Mouse (Mus musculus): Measurements from ENCODE around the gene Trp53i13. TPM values are rescaled to one million over a fixed set of nuclear protein-coding genes. Genes with fewer than 3 reads are reported as not detected.

The Trp53i13 gene
- total RNA-seq, 4 experiments from 2014 or later: 10.5 to 12.4 (median 11.4) TPM

DNA sequence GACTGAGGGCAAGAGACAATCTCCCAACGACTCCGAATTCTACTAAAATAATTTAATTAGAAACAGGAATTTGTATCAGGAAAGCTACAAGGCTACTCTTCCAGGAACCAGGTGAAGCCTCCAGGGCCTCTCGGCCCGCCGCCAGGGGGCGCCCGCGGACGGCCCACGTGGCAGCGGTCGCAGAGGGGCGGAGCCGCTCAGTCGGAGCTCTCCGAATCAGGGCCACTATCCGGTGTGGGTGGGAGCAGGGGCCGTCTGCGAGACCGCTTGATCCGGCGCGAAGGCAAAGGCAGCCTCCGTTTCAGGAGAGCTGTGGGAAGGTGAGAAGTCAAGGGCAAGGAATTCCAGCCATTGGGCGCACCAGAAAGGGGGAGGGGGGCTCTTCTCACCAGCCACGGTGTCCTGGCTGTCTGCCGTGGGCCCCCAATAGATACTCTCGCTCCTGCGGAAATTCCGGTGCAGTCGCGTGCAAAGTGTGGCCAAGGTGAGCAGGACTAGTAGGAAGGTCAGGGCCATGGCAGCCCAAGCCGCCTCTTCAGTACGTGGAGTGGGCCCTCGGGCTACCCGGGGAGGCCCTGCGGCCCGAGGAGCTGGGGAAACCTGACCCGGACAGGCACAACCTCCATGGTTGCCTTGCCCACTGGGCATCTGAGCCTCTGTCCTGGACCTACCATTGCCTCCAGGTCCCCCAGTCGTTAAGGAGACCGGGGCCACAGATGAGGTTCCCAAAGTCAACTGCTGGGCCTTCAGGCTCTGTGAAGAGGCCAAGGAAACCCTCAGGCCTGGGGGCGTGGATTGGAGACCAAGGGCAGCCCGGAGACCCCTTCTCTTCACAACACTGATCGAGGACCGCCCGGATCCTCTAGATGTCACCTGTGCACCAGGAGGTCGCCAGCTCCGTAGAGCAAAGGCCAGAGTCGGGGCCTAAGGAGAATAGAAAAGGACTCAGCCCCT is 7.4 kb downstream of the Trp53i13 start:
- DNase-seq (ENCODE audit: low spot score): peak; percentile 77

- no peak for DNase-seq (ENCODE audit: low spot score)
Observed at GRCm38 (mm10) chr11:77507426-77507825, 8.4 kb downstream of the Trp53i13 start.

DNA sequence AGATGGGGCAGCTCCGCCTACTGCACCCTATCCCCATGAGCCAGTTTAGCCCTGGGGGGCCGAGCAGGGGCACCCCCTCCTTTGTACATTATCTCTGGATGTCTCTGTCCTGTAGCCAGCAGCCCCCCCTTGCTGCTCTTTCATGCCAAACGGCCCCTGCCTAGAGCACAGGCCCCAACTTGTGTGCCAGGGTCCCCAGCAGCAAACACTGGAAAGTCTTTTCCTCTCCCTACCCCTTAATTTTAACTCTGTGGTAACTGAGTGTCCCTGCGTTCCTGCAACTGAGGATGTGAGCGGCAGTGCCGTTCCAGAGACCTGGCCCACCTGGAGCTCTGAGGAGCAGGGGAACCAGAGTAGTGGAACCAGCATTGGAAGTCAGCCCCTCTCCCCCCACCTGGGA is 8.8 kb downstream of the Trp53i13 start:
- no peak for DNase-seq (ENCODE audit: low spot score)

- DNase-seq (ENCODE audit: low spot score): no peak
Observed at GRCm38 (mm10) chr11:77506273-77506672, 9.5 kb downstream of the Trp53i13 start.

DNA sequence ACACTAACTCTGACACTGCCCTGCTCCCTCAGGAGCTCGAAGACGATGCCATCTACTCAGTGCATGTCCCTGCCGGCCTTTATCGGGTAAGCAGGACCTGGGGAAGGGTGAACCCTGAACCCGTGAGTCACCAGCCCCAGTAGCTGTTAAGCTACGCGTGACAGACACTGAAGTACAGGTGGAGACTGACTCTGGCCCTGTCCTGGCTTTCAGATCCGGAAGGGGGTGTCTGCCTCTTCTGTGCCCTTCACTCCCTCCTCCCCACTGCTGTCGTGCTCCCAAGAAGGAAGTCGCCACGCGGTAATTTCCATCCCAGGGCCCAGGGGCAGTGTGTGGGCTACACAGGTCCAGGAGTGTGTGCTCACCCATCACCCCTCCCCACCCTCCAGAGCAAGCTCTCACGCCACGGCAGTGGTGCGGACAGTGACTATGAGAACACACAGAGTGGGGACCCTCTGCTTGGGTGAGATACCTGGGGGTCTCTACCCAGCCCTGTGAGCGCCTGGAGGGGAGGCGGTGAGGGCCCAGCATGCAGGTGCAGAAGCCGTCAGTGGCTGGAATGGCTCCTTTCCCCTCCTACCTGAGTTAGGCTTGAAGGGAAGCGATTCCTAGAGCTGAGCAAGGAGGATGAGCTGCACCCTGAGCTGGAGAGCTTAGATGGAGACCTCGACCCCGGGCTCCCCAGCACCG is 10.3 kb downstream of the Trp53i13 start:
- no peak for DNase-seq (ENCODE audit: low spot score)

DNA sequence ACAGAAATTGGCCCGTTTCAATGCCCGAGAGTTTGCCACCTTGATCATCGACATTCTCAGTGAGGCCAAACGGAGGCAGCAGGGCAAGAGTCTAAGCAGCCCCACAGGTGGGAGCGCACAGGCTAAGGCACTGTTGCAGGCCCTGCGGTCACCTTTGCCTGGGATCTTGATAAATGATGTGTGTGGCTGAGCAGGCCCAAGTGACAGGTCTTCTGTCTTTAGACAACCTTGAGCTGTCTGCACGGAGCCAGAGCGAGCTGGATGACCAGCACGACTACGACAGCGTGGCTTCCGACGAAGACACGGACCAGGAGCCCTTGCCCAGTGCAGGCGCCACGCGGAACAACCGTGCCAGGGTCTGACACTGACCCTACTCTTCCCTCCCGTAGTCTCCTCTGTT is 11.4 kb downstream of the Trp53i13 start:
- no peak for DNase-seq (ENCODE audit: low spot score)

- no peak for DNase-seq (ENCODE audit: low spot score)
Observed at GRCm38 (mm10) chr11:77503511-77503910, 12.3 kb downstream of the Trp53i13 start.

DNA sequence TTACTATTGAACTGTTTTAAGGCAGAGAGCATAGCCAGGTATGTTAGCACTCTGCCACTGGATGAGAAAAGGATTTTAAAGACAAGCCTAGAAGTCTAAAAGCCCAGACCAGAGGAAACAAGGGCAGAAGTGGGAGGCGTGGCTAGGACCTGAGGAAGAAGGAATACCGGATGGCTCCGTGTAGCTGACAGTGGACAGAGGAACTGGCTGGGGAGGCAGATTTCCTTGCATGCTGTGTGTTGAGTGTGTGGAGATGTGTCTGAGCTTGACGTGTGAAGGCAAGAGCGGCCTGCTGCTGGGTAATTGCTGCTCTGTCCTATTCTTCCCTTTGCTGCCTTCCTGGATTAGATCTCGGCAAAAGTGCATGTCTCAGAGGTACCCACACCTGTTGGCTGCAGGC is 13.3 kb downstream of the Trp53i13 start:
- no peak for DNase-seq (ENCODE audit: low spot score)

DNA sequence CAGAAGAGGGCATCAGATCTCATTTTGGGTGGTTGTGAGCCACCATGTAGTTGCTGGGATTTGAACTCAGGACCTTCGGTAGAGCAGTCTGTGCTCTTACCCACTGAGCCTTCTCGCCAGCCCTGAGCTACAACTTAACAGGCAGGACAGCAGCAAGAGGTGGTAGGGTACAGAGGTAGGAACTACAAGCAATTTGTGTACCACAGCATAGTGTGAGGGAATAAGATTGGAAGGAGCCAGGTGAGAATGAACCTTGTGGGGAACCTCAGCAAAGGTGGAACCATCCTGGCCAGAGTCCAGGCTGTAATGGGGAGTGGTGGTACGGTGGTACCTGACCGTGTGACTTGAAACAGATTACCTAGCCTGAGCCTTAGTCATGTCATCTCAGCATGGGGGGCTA is 13.8 kb downstream of the Trp53i13 start:
- DNase-seq (ENCODE audit: low spot score): no peak

- DNase-seq (ENCODE audit: low spot score): peak; percentile 74
Observed at GRCm38 (mm10) chr11:77501392-77501791, 14.4 kb downstream of the Trp53i13 start.

- no peak for DNase-seq (ENCODE audit: low spot score)
Observed at GRCm38 (mm10) chr11:77500361-77501325, 15.1 kb downstream of the Trp53i13 start.

DNA sequence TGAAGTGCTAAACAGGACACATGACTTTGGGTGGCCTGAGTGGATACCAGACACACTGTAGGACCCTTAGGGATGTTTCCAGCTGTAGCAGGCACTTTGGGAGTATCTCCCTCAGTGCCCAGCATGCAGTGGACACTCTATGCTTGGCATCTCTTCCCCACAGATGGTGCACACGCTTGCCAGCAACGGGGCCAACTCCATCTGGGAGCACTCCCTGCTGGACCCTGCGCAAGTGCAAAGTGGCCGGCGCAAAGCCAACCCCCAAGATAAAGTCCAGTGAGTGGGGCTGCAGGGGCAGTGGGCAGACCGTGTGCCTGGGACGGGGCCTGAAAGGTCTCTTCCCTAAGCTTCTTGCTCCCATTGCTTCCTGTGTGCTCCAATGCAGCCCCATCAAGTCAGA is 16.4 kb downstream of the Trp53i13 start:
- DNase-seq (ENCODE audit: low spot score): no peak

DNA sequence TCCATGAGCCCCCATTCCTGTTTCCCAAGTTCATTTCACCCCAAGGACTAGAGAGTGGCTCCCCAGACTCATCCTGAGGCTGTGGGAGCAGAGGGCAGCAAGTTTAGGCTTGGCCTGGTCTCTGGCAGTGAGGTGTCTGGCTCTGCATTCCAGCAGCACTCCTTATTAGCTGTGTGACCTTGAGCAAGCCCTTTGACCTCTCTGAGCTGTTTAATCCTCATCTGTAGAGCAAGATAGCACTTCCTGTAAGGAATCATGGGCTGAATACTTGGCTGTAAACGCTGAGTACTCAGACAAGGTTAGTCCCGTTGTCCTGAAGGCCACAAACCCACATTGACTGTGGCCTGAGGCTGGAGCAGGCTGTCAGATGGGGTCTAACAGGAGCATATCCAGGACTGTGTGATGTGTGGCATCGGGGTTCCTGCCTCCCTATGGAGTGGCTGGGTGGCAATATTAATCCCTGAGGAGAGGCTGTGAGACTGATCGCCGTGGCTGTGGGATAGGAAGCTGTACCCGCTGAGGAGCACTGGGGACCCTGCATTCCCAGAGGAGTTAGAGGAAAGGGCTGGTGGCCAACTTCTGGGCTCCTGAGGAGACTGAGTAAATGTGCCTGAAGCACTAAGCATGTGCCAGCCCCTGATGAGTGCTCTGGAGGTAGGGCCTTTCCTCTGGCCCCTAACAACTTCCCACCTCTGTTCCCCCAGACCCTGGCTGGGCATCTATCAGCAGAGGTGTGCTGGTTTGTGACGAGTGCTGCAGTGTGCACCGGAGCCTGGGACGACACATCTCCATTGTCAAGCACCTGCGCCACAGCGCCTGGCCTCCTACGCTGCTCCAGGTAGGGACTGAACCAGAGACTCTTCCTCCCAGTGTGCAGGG is 17.3 kb downstream of the Trp53i13 start:
- no peak for DNase-seq (ENCODE audit: low spot score)

- DNase-seq (ENCODE audit: low spot score): no peak
Observed at GRCm38 (mm10) chr11:77497851-77498250, 17.9 kb downstream of the Trp53i13 start.

DNA sequence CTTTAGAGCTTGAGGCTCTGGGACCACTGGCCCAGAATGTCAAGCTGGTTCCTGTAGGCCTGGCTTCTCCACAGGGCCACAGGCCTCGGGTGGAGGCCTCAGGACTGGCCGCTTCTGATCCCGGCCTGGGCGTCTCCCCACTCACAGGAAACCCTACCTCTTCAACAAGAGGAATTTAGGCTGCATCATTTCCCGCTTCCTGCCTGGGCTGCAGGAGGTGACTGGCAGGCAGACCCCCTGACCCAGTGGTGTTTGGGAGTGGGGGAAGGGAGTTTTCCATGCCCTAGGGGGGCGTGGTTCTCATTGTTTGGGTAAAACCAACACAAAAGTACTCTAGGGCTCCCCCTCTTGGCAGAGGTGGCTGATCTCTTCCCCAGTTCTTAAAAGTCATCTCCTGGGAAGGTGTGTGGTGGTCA is 18.4 kb downstream of the Trp53i13 start:
- DNase-seq (ENCODE audit: low spot score): peak; percentile 85

DNA sequence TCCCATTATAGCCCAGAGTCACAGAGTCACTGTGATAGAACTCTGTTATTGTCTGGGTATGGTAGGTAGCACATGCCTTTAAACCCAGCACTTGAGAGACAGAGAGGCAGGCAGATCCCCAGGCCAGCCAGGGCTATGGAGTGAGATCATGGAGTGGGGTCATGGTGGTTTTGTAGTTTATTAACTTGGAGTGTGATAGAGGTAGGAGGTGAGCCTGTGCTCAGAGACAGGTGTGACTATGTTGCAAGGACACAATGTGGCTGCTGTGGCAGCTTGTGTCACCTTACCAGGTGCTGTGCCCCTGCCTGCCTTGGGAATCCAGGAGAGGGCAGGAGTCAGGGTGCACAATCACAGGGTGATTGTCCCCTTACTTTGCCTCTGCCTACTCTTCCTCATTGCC is 20.3 kb downstream of the Trp53i13 start:
- DNase-seq (ENCODE audit: low spot score): no peak

GRCm38 (mm10) chr11:77494782-77495181 is 21.0 kb downstream of the Trp53i13 start:
- DNase-seq (ENCODE audit: low spot score): no peak

DNA sequence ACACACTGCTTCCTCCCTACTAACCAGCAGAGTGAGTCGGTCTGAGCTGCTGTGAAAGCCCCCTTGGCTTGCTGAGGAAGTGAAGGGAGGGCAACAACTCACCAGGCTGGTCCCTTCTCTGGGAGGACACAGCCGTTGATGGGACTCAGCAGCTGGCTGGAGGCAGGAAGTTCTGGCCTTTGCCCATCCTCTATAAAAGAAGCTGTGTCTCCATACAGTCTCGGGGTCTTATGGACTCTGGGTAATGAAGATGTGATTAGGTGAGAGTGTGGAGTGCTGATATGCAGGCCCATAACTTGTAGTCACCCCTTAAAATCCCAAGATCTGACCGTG is 21.5 kb downstream of the Trp53i13 start:
- DNase-seq (ENCODE audit: low spot score): no peak

- DNase-seq (ENCODE audit: low spot score): no peak
Observed at GRCm38 (mm10) chr11:77493512-77494343, 22.1 kb downstream of the Trp53i13 start, which contains the start of gene Git1. Gene Git1, plus strand, starts transcription at chr11:77493562.

- DNase-seq (ENCODE audit: low spot score): peak; percentile 91
Observed at GRCm38 (mm10) chr11:77492911-77493332, 22.9 kb downstream of the Trp53i13 start.

Data from heart, adult 8-10 months (tissue).